Mouse (Mus musculus) midbrain, embryonic 11.5 days (tissue): Measurements from ENCODE around the gene Rps8. TPM values are rescaled to one million over a fixed set of nuclear protein-coding genes. Genes with fewer than 3 reads are reported as not detected.

Source experiments
- ATAC-seq: fragments of 200-750 bp; cut with Nextera tagmentation; 2 replicates; pipeline ENCODE4 v1.8.0; 2017; ENCODE audit warnings: moderate TSS enrichment, moderate library complexity; ENCODE audit not compliant: low FRiP score
- DNase-seq: peaks from one replicate; pipeline ENCODE4 v3.0.0; 2015; ENCODE audit warnings: low spot score; ENCODE audit errors: missing footprints
- H3K27ac ChIP-seq: fragments of 300-500 bp; sonication (generic); 2 replicates; pipeline ENCODE4 v1.5.1; 2014; ENCODE audit warnings: low read depth, low read length
- H3K27me3 ChIP-seq: fragments of 300-500 bp; sonication (generic); 2 replicates; pipeline ENCODE4 v1.6.1; 2014; ENCODE audit warnings: mild to moderate bottlenecking, low read length, moderate library complexity, mixed read lengths; ENCODE audit not compliant: control insufficient read depth, insufficient read depth
- H3K36me3 ChIP-seq: fragments of 300-500 bp; sonication (generic); 2 replicates; pipeline ENCODE4 v1.6.1; 2014; ENCODE audit warnings: mild to moderate bottlenecking, low read length, moderate library complexity, mixed read lengths; ENCODE audit not compliant: control insufficient read depth, insufficient read depth
- H3K4me1 ChIP-seq: fragments of 300-500 bp; sonication (generic); 2 replicates; pipeline ENCODE4 v1.6.1; 2014; ENCODE audit warnings: low read length; ENCODE audit not compliant: control insufficient read depth, insufficient read depth
- H3K4me2 ChIP-seq: fragments of 300-500 bp; sonication (generic); 2 replicates; pipeline ENCODE4 v1.6.1; 2014; ENCODE audit warnings: mild to moderate bottlenecking, moderate library complexity
- H3K4me3 ChIP-seq: fragments of 300-500 bp; sonication (generic); 2 replicates; pipeline ENCODE4 v1.5.1; 2014; ENCODE audit warnings: low read depth, low read length
- H3K9ac ChIP-seq: fragments of 300-500 bp; sonication (generic); 2 replicates; pipeline ENCODE4 v1.6.1; 2014; ENCODE audit warnings: low read length
- H3K9me3 ChIP-seq: fragments of 300-500 bp; sonication (generic); 2 replicates; pipeline ENCODE4 v1.6.1; 2016; ENCODE audit warnings: low read length; ENCODE audit not compliant: control insufficient read depth
- WGBS: fragments of 180-500 bp; shearing (Covaris S2); extraction: QIAGEN DNeasy Blood & Tissue Kit; methylation state at CpG from one replicate; pipeline ENCODE4 v1.1.7; 2014; 5-methylcytosine and 5-hydroxymethylcytosine counted together
- polyA plus RNA-seq: library from polyadenylated mRNA; unstranded; fragments of >200 nt; fragmentation: Nextera tagmentation; extraction: Ambion mirVana; gene quantifications from 2 replicates; pipeline ENCODE4 v1.2.1, GENCODE M21; 2014

Gene Rps8
- polyA plus RNA-seq, 1 experiment from 2014 or later: 794 TPM

DNA sequence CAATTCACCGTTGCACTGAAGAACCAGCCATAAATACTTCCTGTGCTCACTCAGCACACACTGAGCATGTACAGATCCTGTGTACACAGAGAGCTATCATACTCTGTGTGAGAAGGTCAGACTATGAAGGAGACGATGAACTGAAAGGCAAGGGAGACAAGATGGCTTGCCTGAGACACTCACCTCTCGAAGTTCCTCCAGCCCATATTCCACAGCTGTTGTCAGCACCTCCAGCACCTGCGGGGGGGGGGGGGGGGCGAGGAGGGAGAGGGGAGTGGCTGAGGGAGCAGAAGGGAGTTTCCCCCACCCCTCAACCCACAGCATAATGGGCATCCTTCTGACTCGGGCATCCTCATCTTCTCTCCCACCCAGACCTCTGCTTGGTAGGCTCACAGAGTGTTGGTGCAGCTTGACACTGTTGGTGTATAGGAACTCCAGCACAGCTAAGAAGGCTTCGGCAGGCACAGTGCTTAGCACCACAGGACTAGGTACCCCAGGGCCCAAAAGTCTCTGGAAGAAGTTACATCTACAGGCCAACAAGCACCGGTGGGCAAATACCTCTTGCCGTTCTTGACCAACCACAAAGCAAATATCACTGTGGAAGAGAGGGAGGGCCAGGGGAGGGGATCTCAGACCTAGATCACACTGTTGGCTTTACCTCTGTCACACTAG is 32.4 kb downstream of the Rps8 start:
- Histone ChIP-seq H3K4me3 (no peak overlapping the region), H3K27ac (no peak overlapping the region), H3K36me3 (no peaks in the 10 kb centered on the region; the same call in 1 of the 2 replicates), H3K27me3 (no peaks in the 10 kb centered on the region), H3K4me2 (no peak overlapping the region), H3K9me3 (no peaks in the 10 kb centered on the region), H3K9ac (no peak overlapping the region), H3K4me1 (peaks cover 20% of the 10 kb centered on the region)
- ATAC-seq (no peak), DNase-seq (peak; percentile 12)
- WGBS: 89% methylated on average over 8 of the region's 9 CpGs

DNA sequence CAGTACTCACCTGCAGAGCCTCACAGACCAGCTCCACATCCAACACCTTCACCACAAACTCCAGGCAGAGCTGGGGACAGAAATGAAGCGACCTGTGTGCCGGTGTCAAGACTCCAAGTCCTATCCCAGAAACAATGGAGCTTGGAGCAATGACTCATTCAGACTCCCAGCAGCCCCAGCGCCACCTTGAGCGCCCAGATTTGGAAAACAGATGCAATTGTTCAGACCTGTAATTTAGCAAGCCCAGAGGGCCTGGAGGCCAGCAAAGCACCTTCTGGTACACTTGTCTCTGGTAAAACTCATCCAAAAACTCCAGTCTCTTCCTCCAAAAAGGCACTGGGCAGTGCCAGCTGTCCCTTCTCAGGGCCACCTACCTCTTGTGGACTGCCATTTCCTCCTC is 33.8 kb downstream of the Rps8 start:
- WGBS: 85% methylated on average over 4 of the region's 4 CpGs
- no peaks in the 10 kb centered on the region for H3K27me3 ChIP-seq
- H3K9me3 ChIP-seq: no peaks in the 10 kb centered on the region
- H3K27ac ChIP-seq: no peak overlapping the region
- DNase-seq: peak; percentile 4
- H3K9ac ChIP-seq: no peak overlapping the region
- H3K4me2 ChIP-seq: no peak overlapping the region
- no peak overlapping the region for H3K4me3 ChIP-seq
- no peak for ATAC-seq
- H3K4me1 ChIP-seq: peaks cover 20% of the 10 kb centered on the region
- no peaks in the 10 kb centered on the region for H3K36me3 ChIP-seq

DNA sequence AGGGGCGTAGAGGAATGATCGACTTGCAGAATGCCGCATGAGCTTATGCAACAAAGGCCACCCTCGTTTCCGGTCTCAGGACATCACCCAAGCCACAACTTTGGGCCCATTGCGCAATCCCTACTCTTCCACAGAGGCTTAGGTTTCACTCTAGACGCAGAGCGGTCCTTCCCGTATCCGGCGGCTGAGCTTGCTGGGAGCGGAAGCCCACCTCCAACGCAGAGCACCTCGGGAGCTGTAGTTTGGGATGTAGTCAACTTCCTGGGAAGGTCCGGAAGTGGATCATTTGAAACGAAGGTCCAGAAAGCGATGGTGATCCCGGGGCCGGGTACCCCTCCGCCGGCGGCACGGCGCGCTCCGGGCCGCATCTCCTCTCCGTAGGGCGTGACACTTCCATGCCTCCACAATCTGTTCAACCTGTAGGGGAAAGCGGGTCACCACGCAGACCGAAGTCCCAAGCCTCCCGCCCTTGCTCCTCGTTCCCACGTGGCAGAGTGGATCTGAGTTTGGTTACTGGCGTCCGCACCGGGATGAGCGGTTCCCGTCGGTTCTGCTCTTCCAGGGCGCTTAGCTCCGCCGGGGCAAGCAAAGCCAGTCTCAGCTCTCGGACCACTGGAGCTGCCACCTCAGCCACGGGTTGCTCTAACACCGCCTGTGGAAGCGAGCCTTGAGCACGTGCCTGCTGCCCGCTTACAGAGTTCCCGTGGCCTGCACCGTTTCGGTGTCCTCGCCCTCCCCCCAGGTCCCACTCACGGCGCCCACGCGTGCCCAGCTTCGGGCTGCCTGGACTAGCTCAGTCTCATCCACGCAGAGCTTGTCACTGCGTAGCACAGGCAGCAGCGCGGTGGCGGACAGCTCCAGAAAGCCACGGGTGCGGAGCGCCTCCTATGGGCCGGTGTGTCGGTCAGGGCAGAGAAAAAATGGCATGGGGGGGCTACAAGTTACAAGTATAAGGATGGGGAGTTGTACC is 35.3 kb downstream of the Rps8 start:
- Histone ChIP-seq H3K27me3 (no peaks in the 10 kb centered on the region), H3K9me3 (no peaks in the 10 kb centered on the region), H3K4me1 (peaks cover 17% of the 10 kb centered on the region), H3K27ac (peak overlapping the region; percentile 84), H3K4me2 (peak overlapping the region; percentile 99), H3K4me3 (peak overlapping the region; percentile 67), H3K36me3 (no peaks in the 10 kb centered on the region), H3K9ac (peak overlapping the region; percentile 78)
- DNase-seq (peak; percentile 98), ATAC-seq (peak; percentile 93)
- WGBS: under 1% methylated on average over 69 of the region's 69 CpGs

DNA sequence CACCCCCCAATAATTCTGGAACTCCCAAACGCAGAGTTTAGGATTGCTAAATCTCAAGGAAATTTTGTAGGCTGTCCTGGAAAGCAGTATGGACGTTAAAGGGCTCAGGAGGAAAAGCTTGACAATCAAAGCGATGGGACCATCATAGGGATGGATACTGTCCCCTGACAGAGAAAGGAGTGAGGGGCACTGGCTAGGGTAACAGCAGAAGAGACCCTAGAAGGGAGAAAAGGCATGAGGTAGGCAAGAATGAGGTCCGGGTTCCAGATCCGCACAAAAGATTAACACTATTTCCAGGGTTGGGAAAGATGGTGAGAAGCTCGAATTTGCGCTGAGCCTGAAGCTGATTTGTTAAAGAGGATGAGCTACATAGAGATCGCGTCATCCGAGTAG is 36.0 kb downstream of the Rps8 start:
- H3K9me3 ChIP-seq: no peaks in the 10 kb centered on the region
- 6% methylated on average over 10 of the region's 10 CpGs for WGBS
- ATAC-seq (peak; percentile 35), DNase-seq (no peak)
- no peaks in the 10 kb centered on the region for H3K36me3 ChIP-seq
- peak overlapping the region; percentile 67 for H3K4me3 ChIP-seq
- H3K4me2 ChIP-seq: peak overlapping the region; percentile 99
- H3K4me1 ChIP-seq: peaks cover 10% of the 10 kb centered on the region
- H3K9ac ChIP-seq: peak overlapping the region; percentile 78
- peak overlapping the region; percentile 84 for H3K27ac ChIP-seq
- no peaks in the 10 kb centered on the region for H3K27me3 ChIP-seq

DNA sequence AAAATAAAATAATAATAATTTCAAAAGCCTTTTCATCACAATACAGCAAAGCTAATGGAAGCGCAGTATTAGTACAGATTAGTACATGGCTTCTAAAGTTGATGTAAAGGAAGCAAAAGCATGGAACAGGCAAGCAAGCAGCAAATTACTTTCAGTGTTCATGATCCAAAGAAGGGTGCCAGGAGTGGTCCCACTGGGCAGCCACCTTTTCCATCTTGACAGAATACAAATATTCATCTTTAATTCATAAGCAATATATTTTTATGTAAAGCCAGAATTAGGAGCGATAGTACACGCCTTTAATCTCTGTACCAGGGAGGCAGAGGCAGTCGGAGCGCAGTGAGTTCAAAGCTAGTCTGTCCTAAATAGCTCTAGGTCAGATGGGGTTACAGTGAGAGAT is 36.4 kb downstream of the Rps8 start:
- 70% methylated on average over 5 of the region's 5 CpGs for WGBS
- peak overlapping the region; percentile 99 for H3K4me2 ChIP-seq
- peak overlapping the region; percentile 84 for H3K27ac ChIP-seq
- peak; percentile 81 for DNase-seq
- peaks cover 6% of the 10 kb centered on the region for H3K4me1 ChIP-seq
- H3K4me3 ChIP-seq: peak overlapping the region; percentile 67
- H3K9me3 ChIP-seq: no peaks in the 10 kb centered on the region
- no peaks in the 10 kb centered on the region for H3K27me3 ChIP-seq
- H3K9ac ChIP-seq: peak overlapping the region; percentile 78
- ATAC-seq: peak; percentile 18; the same call in 1 of the 2 replicates
- no peaks in the 10 kb centered on the region for H3K36me3 ChIP-seq

DNA sequence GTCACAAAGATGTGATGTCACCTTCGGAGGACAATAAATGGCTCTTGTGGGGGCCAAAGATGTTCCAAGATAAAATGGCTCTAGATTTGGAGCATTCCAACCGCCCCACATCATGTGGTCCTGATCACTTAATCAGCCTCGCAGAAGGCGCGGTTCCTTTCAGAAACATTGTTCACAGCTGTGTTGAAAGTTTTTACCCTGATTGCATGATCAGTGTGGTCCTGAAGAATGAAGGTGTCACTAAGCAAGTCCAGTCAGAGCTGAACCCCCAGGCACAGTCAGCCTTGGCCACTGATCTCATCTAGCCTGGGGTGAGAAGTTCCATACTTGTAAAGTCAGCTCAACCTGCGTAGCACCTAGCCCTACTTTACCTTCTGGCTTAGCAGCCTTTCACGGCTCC is 38.1 kb downstream of the Rps8 start:
- Histone ChIP-seq H3K9me3 (no peaks in the 10 kb centered on the region), H3K4me1 (peaks cover 5% of the 10 kb centered on the region), H3K4me2 (no peak overlapping the region), H3K36me3 (no peaks in the 10 kb centered on the region; the same call in 1 of the 2 replicates), H3K4me3 (no peak overlapping the region), H3K27ac (no peak overlapping the region), H3K27me3 (no peaks in the 10 kb centered on the region), H3K9ac (no peak overlapping the region)
- DNase-seq: no peak
- 93% methylated on average over 7 of the region's 7 CpGs for WGBS
- no peak for ATAC-seq

DNA sequence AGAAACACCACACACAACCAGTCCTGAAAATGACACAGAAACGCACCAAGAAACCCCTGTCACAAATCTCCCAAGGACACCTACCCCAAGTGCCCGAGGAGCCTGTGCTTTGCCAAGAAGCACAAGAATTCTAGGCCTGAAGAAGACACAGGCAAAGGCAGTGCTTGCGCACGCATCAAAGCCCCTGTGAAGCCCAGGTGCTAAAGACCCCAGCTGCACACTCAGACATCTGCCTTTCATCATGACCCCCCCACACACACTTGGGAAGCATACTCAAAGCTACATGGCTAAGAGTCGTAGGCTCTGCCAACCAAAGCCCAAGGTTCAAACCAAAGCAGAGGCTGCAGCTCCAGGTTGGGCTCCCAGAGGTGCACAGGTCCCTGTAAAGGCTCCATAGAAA is 40.5 kb downstream of the Rps8 start:
- WGBS: 88% methylated on average over 5 of the region's 5 CpGs
- no peak overlapping the region for H3K4me2 ChIP-seq

DNA sequence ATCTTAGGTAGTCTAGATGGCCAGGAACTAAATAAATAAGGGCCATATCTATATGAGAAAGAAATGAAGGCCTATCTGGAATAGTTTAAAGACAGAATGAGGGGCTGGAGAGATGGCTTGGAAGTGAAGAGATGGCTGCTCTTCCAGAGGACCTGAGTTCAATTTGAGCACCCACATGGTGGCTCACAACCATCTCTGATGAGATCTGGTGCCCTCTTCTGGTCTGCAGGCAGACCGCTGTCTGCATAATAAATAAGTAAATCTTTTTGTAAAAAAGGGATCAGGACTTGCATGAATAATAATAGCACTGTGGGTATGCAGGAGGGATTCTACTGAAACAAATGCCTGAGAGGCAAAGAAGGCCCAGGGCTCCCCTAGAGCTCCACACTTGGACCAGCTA is 42.8 kb downstream of the Rps8 start:
- Histone ChIP-seq H3K27ac (no peak overlapping the region), H3K9me3 (no peaks in the 10 kb centered on the region), H3K36me3 (peaks cover 4% of the 10 kb centered on the region), H3K9ac (no peak overlapping the region), H3K4me3 (no peak overlapping the region), H3K4me2 (no peak overlapping the region), H3K4me1 (no peaks in the 10 kb centered on the region), H3K27me3 (no peaks in the 10 kb centered on the region)
- 75% methylated on average over 1 of the region's 1 CpGs for WGBS
- ATAC-seq (no peak), DNase-seq (peak; percentile 61)

More for the DNA sequence above, 40.5 kb downstream of the Rps8 start:
- H3K9me3 ChIP-seq: no peaks in the 10 kb centered on the region
- H3K9ac ChIP-seq: no peak overlapping the region
- peaks cover 3% of the 10 kb centered on the region for H3K4me1 ChIP-seq
- ATAC-seq (no peak), DNase-seq (peak; percentile 17)
- H3K27me3 ChIP-seq: no peaks in the 10 kb centered on the region
- H3K27ac ChIP-seq: no peak overlapping the region
- peaks cover 4% of the 10 kb centered on the region for H3K36me3 ChIP-seq
- no peak overlapping the region for H3K4me3 ChIP-seq

DNA sequence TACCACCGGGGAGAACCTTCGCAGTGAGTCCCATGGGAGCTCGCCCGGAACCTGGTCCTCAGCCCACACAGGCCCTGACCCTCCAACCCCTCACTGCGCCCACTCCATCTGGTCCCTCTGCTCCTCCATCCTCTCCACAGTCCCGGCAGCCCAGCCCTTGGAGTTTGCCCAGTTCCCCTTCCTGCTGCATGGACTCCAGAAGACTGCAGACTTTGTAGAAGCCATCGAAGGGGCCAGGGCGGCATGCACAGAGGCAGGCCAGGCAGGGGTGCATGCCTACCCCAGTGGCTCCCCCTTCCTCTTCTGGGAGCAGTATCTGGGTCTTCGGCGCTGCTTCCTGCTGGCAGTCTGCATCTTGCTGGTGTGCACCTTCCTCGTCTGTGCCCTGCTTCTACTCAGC is 45.1 kb downstream of the Rps8 start:
- Histone ChIP-seq H3K27me3 (no peaks in the 10 kb centered on the region), H3K9me3 (no peaks in the 10 kb centered on the region), H3K9ac (no peak overlapping the region), H3K27ac (no peak overlapping the region), H3K4me3 (no peak overlapping the region), H3K4me1 (no peaks in the 10 kb centered on the region), H3K36me3 (peaks cover 4% of the 10 kb centered on the region), H3K4me2 (no peak overlapping the region)
- 95% methylated on average over 11 of the region's 11 CpGs for WGBS
- DNase-seq: peak; percentile 54
- no peak for ATAC-seq
